Comparison of ENCODE assay signal across 8 mouse cellular contexts in genomic region chr9:122886372-122887179, GRCm38 (mm10). TPM values are rescaled to one million over a fixed set of nuclear protein-coding genes. Genes with fewer than 3 reads are reported as not detected.
DNase-seq lines count a peak whose midpoint lies in the region; ATAC-seq and TF ChIP-seq lines count a peak whose summit lies in the region.

No protein-coding gene starts in this region.

- H3K27me3 ChIP-seq in hindbrain, embryonic 11.5 days (ENCODE audit: control insufficient read depth, insufficient read depth, low read length), result no peaks in the 10 kb centered on the region
- no peaks in the 10 kb centered on the region for H3K27me3 ChIP-seq in lung, postnatal 0 days (replicated peaks; ENCODE audit: insufficient read depth, low read length)

- no peak for TF ChIP-seq EP300 in lung, postnatal 0 days (IDR thresholded peaks at IDR 0.05)

- H3K27ac ChIP-seq in hindbrain, embryonic 11.5 days (ENCODE audit: low read depth, low read length), result no peak overlapping the region
- H3K27ac ChIP-seq in lung, postnatal 0 days (ENCODE audit: low read length), result peak overlapping the region; percentile 66

- H3K9me3 ChIP-seq in hindbrain, embryonic 11.5 days (ENCODE audit: control insufficient read depth, low read length), result no peaks in the 10 kb centered on the region
- peaks cover 3% of the 10 kb centered on the region; the same call in 1 of the 2 replicates for H3K9me3 ChIP-seq in lung, postnatal 0 days (ENCODE audit: low read length)

- ATAC-seq in hindbrain, embryonic 11.5 days (ENCODE audit: low FRiP score), result peak; percentile 87
- ATAC-seq in lung, postnatal 0 days, result peak; percentile 95

- H3K36me3 ChIP-seq in hindbrain, embryonic 11.5 days (ENCODE audit: control insufficient read depth, insufficient read depth, low read length), result no peaks in the 10 kb centered on the region
- no peaks in the 10 kb centered on the region for H3K36me3 ChIP-seq in lung, postnatal 0 days (ENCODE audit: insufficient read depth, low read length)

- peak overlapping the region; percentile 70 for H3K4me3 ChIP-seq in hindbrain, embryonic 11.5 days (ENCODE audit: low read depth, low read length)
- peak overlapping the region; percentile 79 for H3K4me3 ChIP-seq in lung, postnatal 0 days (ENCODE audit: low read depth, low read length)

- DNase-seq in R1 (ENCODE audit: low read depth, low spot score), result peak; percentile 83
- DNase-seq in cerebellum, postnatal 14 days, result peak; percentile 75 to 76
- DNase-seq in frontal cortex, postnatal 14 days (ENCODE audit: low spot score in 2 of 2), result peak; percentile 27 to 55
- DNase-seq in hindbrain, embryonic 11.5 days (ENCODE audit: low spot score), result peak; percentile 76
- DNase-seq in layer of hippocampus, adult 9-11 months, result peak; percentile 57
- peak; percentile 91 for DNase-seq in lung, postnatal 0 days (ENCODE audit: low spot score)
- peak; percentile 29 for DNase-seq in ovary, postnatal 10 days (ENCODE audit: low spot score)
- DNase-seq in thymus, postnatal 0 days (ENCODE audit: low spot score), result peak; percentile 85

- H3K4me2 ChIP-seq in hindbrain, embryonic 11.5 days (replicated peaks; ENCODE audit: low read depth, low read length), result peak overlapping the region; percentile 85
- H3K4me2 ChIP-seq in lung, postnatal 0 days (replicated peaks; ENCODE audit: low read depth, low read length), result peak overlapping the region; percentile 75

- H3K9ac ChIP-seq in hindbrain, embryonic 11.5 days (ENCODE audit: low read depth, low read length), result peak overlapping the region; percentile 90
- H3K9ac ChIP-seq in lung, postnatal 0 days (replicated peaks; ENCODE audit: low read depth), result peak overlapping the region; percentile 69

- TF ChIP-seq CTCF in lung, postnatal 0 days (IDR thresholded peaks at IDR 0.05), result no peak

- WGBS in hindbrain, embryonic 11.5 days, result 8% methylated on average over 54 of the region's 54 CpGs
- WGBS in lung, postnatal 0 days, result 7% methylated on average over 54 of the region's 54 CpGs

- no peaks in the 10 kb centered on the region; the same call in 1 of the 2 replicates for H3K4me1 ChIP-seq in hindbrain, embryonic 11.5 days (replicated peaks; ENCODE audit: control insufficient read depth, insufficient read depth, low read length)
- no peaks in the 10 kb centered on the region; the same call in 1 of the 2 replicates for H3K4me1 ChIP-seq in lung, postnatal 0 days (ENCODE audit: insufficient read depth, low read depth, low read length)

RNA-seq across cellular contexts. Expression of gene Zkscan7, which starts 1.1 kb away (rescaled TPM):
- 3.7 and 3.9 TPM in 2 replicates for polyA plus RNA-seq in hindbrain, embryonic 11.5 days (2014; fragmentation: Nextera tagmentation; extraction: Ambion mirVana)
- 2.7 and 2.9 TPM in 2 replicates for polyA plus RNA-seq in lung, postnatal 0 days (2015; fragmentation: Nextera tagmentation; extraction: Ambion mirVana)
- polyA plus RNA-seq in thymus, postnatal 0 days (2015; fragmentation: Nextera tagmentation; extraction: Ambion mirVana), result 1.8 and 2.9 TPM in 2 replicates

RNA-seq across cellular contexts. Expression of gene Zfp445, which starts 20.8 kb away (rescaled TPM):
- 75.0 and 77.3 TPM in 2 replicates for polyA plus RNA-seq in hindbrain, embryonic 11.5 days (2014; fragmentation: Nextera tagmentation; extraction: Ambion mirVana)
- 21.7 and 25.4 TPM in 2 replicates for polyA plus RNA-seq in lung, postnatal 0 days (2015; fragmentation: Nextera tagmentation; extraction: Ambion mirVana)
- polyA plus RNA-seq in thymus, postnatal 0 days (2015; fragmentation: Nextera tagmentation; extraction: Ambion mirVana), result 32.5 and 36.0 TPM in 2 replicates

RNA-seq across cellular contexts. Expression of gene Zfp105, which starts 36.3 kb away (rescaled TPM):
- 34.8 and 37.3 TPM in 2 replicates for polyA plus RNA-seq in hindbrain, embryonic 11.5 days (2014; fragmentation: Nextera tagmentation; extraction: Ambion mirVana)
- polyA plus RNA-seq in lung, postnatal 0 days (2015; fragmentation: Nextera tagmentation; extraction: Ambion mirVana), result 9.6 and 11.0 TPM in 2 replicates
- 2.6 and 2.7 TPM in 2 replicates for polyA plus RNA-seq in thymus, postnatal 0 days (2015; fragmentation: Nextera tagmentation; extraction: Ambion mirVana)

RNA-seq across cellular contexts. Expression of gene Gm35549, which starts 42.7 kb away (rescaled TPM):
- polyA plus RNA-seq in hindbrain, embryonic 11.5 days (2014; fragmentation: Nextera tagmentation; extraction: Ambion mirVana), result 0.62 TPM in 1 of 2 replicates, not detected in the other
- 0.24 and 0.33 TPM in 2 replicates for polyA plus RNA-seq in lung, postnatal 0 days (2015; fragmentation: Nextera tagmentation; extraction: Ambion mirVana)
- 0.30 TPM in 1 of 2 replicates, not detected in the other for polyA plus RNA-seq in thymus, postnatal 0 days (2015; fragmentation: Nextera tagmentation; extraction: Ambion mirVana)

Comparison
In these comparisons a context has a peak if more than half of its experiments do, and no peak if none do; other contexts are left out.
1. DNase-seq: peak in every context shown above with its lines; median percentile 91 in lung, postnatal 0 days; 85 in thymus, postnatal 0 days; 83 in R1; 76 in hindbrain, embryonic 11.5 days; 76 in cerebellum, postnatal 14 days; 57 in layer of hippocampus, adult 9-11 months; 41 in frontal cortex, postnatal 14 days; 29 in ovary, postnatal 10 days.